Mouse (Mus musculus): Measurements from ENCODE around the gene Usp5.

The Usp5 gene

GRCm38 (mm10) chr6:124779984-124780416 is 49.3 kb downstream of the Usp5 start:
- DNase-seq: no peak

- peak; percentile 57 to 63 for DNase-seq
These were observed 49.9 kb downstream of the Usp5 start, which contains the start of gene Lrrc23 for GRCm38 (mm10) chr6:124779222-124779983. TSS of gene Lrrc23 (minus strand) at chr6:124779727.

- no peak for DNase-seq
These were observed 58.8 kb downstream of the Usp5 start for GRCm38 (mm10) chr6:124770511-124770910.

GRCm38 (mm10) chr6:124770013-124770412 is 59.3 kb downstream of the Usp5 start:
- DNase-seq: no peak

- peak; percentile 45 to 64 for DNase-seq
These were observed 60.1 kb downstream of the Usp5 start, which contains the start of gene Eno2 for GRCm38 (mm10) chr6:124769101-124769765. TSS of gene Eno2 (minus strand) at chr6:124769673.

- DNase-seq: no peak
These were observed 60.6 kb downstream of the Usp5 start for GRCm38 (mm10) chr6:124768704-124769044.

- DNase-seq: no peak
These were observed 61.2 kb downstream of the Usp5 start for GRCm38 (mm10) chr6:124767920-124768703.

- DNase-seq: no peak
These were observed 61.8 kb downstream of the Usp5 start for GRCm38 (mm10) chr6:124767536-124767919.

GRCm38 (mm10) chr6:124765951-124766350 is 63.3 kb downstream of the Usp5 start:
- DNase-seq: no peak
